Mouse (Mus musculus) limb, embryonic 14.5 days (tissue): ENCODE measurements at regions not wholly inside any gene's neighbourhood (a gene's known extent, or its start where the extent isn't known, plus 50 kb on each side); places are given as distances from the start of the nearest gene placed in this dataset.

Experiments used
- ATAC-seq: fragments of 200-750 bp; cut with Nextera tagmentation; 2 replicates; pipeline ENCODE4 v1.8.0; 2017; ENCODE audit warnings: low read depth, moderate number of reproducible peaks, moderate TSS enrichment; ENCODE audit not compliant: low FRiP score
- DNase-seq: peaks from one replicate; pipeline ENCODE4 v3.0.0-alpha.2; 2015; ENCODE audit warnings: low spot score
- H3K27ac ChIP-seq: fragments of 300-500 bp; sonication (generic); replicated peaks from 2 replicates; pipeline ENCODE4 v1.5.1; 2014; ENCODE audit warnings: low read depth, mild to moderate bottlenecking, low read length, moderate library complexity, mixed read lengths
- H3K27me3 ChIP-seq: fragments of 300-500 bp; sonication (generic); 2 replicates; pipeline ENCODE4 v1.6.1; 2014; ENCODE audit warnings: low read length, mixed read lengths; ENCODE audit not compliant: control insufficient read depth, insufficient read depth
- H3K36me3 ChIP-seq: fragments of 300-500 bp; sonication (generic); 2 replicates; pipeline ENCODE4 v1.6.1; 2014; ENCODE audit warnings: mild to moderate bottlenecking, low read length, moderate library complexity, mixed read lengths; ENCODE audit not compliant: control insufficient read depth, insufficient read depth
- H3K4me1 ChIP-seq: fragments of 300-500 bp; sonication (generic); 2 replicates; pipeline ENCODE4 v1.6.1; 2014; ENCODE audit warnings: antibody characterized with exemption, low read length, mixed read lengths; ENCODE audit not compliant: control insufficient read depth, insufficient read depth
- H3K4me2 ChIP-seq: fragments of 300-500 bp; sonication (generic); replicated peaks from 2 replicates; pipeline ENCODE4 v1.6.1; 2014; ENCODE audit warnings: low read depth, mild to moderate bottlenecking, low read length, moderate library complexity; ENCODE audit not compliant: severe bottlenecking
- H3K4me3 ChIP-seq: fragments of 300-500 bp; sonication (generic); replicated peaks from 2 replicates; pipeline ENCODE4 v1.5.1; 2014; ENCODE audit warnings: low read length
- H3K9ac ChIP-seq: fragments of 300-500 bp; sonication (generic); 2 replicates; pipeline ENCODE4 v1.6.1; 2014; ENCODE audit warnings: mild to moderate bottlenecking, low read depth, low read length, moderate library complexity; ENCODE audit not compliant: severe bottlenecking
- H3K9me3 ChIP-seq: fragments of 300-500 bp; sonication (generic); 2 replicates; pipeline ENCODE4 v1.6.1; 2016; ENCODE audit warnings: low read length; ENCODE audit not compliant: control insufficient read depth
- POLR2A ChIP-seq: fragments of 200-500 bp; IDR thresholded peaks from 2 replicates; pipeline ENCODE4 v1.8.0; 2012; ENCODE audit warnings: inconsistent platforms, mild to moderate bottlenecking, moderate library complexity, borderline replicate concordance; ENCODE audit not compliant: insufficient read depth, insufficient read length; ENCODE audit errors: extremely low read depth
- WGBS: fragments of 180-500 bp; shearing (Covaris S2); extraction: QIAGEN DNeasy Blood & Tissue Kit; methylation state at CpG from one replicate; pipeline ENCODE4 v1.1.7; 2014; 5-methylcytosine and 5-hydroxymethylcytosine counted together

DNA sequence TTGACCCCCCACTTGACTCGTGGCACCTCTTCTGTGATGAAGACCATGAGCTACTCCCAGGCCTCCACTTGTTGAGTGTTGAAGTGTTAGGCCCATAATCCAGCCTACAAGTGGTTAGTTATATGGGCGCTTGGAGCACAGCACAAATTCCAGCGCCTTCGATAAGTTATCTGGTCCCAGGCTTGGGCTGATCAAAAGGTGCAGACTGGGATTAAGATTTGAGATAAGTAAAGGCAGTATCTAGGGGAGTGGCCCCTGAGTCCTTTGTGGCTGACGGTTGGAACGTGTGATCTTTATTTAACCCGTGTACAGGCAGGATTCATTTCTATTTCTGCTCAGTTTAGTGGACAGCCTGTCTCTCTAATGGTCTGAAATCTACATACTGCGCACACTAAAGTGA is 210.7 kb upstream of the Hey2 start:
- H3K4me2 ChIP-seq: no peak overlapping the region
- no peak overlapping the region for H3K4me3 ChIP-seq
- 83% methylated on average over 8 of the region's 8 CpGs for WGBS
- DNase-seq (no peak), ATAC-seq (no peak)
- no peak for TF ChIP-seq POLR2A
- no peak overlapping the region for H3K9ac ChIP-seq
- H3K27ac ChIP-seq: no peak overlapping the region
- H3K4me1 ChIP-seq: no peaks in the 10 kb centered on the region
- no peaks in the 10 kb centered on the region for H3K9me3 ChIP-seq
- H3K36me3 ChIP-seq: no peaks in the 10 kb centered on the region
- no peaks in the 10 kb centered on the region for H3K27me3 ChIP-seq

GRCm38 (mm10) chr10:31051222-31051621 is 208.6 kb upstream of the Hey2 start:
- WGBS: 91% methylated on average over 1 of the region's 1 CpGs
- H3K36me3 ChIP-seq: no peaks in the 10 kb centered on the region
- H3K27ac ChIP-seq: no peak overlapping the region
- DNase-seq (no peak), ATAC-seq (no peak)
- TF ChIP-seq POLR2A: no peak
- H3K4me2 ChIP-seq: no peak overlapping the region
- no peak overlapping the region for H3K4me3 ChIP-seq
- H3K9me3 ChIP-seq: no peaks in the 10 kb centered on the region
- H3K27me3 ChIP-seq: no peaks in the 10 kb centered on the region
- H3K4me1 ChIP-seq: no peaks in the 10 kb centered on the region
- no peak overlapping the region for H3K9ac ChIP-seq

- Histone ChIP-seq H3K27me3 (no peaks in the 10 kb centered on the region), H3K4me3 (no peak overlapping the region), H3K9ac (no peak overlapping the region), H3K9me3 (no peaks in the 10 kb centered on the region), H3K36me3 (no peaks in the 10 kb centered on the region), H3K4me1 (no peaks in the 10 kb centered on the region), H3K4me2 (no peak overlapping the region), H3K27ac (no peak overlapping the region)
- 83% methylated on average over 2 of the region's 2 CpGs for WGBS
- ATAC-seq: no peak
- DNase-seq: no peak
- no peak for TF ChIP-seq POLR2A
Observed at GRCm38 (mm10) chr10:31049352-31049751, 206.8 kb upstream of the Hey2 start.

GRCm38 (mm10) chr10:31035611-31036010 is 193.0 kb upstream of the Hey2 start:
- Histone ChIP-seq H3K27me3 (no peaks in the 10 kb centered on the region), H3K4me1 (no peaks in the 10 kb centered on the region), H3K9me3 (no peaks in the 10 kb centered on the region), H3K4me3 (no peak overlapping the region), H3K27ac (no peak overlapping the region), H3K4me2 (no peak overlapping the region), H3K9ac (no peak overlapping the region), H3K36me3 (no peaks in the 10 kb centered on the region)
- ATAC-seq (no peak), DNase-seq (no peak)
- no peak for TF ChIP-seq POLR2A
- WGBS: 83% methylated on average over 4 of the region's 4 CpGs

DNA sequence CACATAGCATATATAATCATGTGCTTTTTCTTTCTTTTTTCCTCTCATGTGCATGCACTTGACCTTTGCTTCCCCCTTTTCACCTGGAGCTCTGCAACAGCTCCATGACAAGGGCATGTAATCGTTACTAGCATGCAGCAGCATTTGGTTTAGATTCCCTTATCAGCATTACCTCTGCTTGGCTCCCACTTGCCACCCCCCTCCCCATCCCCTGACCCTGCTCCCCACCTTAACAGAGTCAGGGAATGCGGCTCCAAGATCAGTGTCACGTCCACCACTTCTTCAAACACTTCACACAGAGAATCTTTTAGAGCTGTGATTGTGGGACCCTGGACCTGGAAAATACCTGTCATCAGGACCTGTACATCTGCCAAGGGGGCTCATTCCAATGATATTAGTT is 192.2 kb upstream of the Hey2 start:
- no peak for TF ChIP-seq POLR2A

DNA sequence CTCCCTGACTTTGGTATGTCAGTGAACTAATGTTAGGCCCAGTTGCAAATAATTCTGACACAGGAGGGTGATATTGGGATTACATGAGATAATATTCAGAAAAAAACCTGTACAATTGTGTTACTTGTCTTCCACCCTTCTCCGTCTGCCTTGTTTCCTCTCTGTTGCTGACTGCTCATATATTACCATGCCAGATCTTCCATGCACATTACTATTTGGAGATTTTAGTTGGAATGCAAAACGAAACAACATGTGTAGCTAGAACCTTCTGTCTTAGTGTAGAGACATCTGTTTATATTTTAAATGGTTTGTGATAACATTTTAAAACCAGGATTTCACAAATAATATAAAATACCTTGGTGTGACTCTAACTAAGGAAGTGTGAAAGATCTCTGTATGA is 188.1 kb upstream of the Hey2 start:
- no peak for TF ChIP-seq POLR2A

More for the DNA sequence above, 192.2 kb upstream of the Hey2 start:
- DNase-seq: no peak
- H3K27ac ChIP-seq: no peak overlapping the region
- no peak overlapping the region for H3K4me3 ChIP-seq
- ATAC-seq: no peak
- H3K27me3 ChIP-seq: no peaks in the 10 kb centered on the region
- H3K9ac ChIP-seq: no peak overlapping the region
- 46% methylated on average over 3 of the region's 3 CpGs for WGBS
- H3K4me1 ChIP-seq: no peaks in the 10 kb centered on the region
- no peaks in the 10 kb centered on the region for H3K36me3 ChIP-seq
- H3K4me2 ChIP-seq: no peak overlapping the region
- H3K9me3 ChIP-seq: no peaks in the 10 kb centered on the region

More for the DNA sequence above, 188.1 kb upstream of the Hey2 start:
- no peak overlapping the region for H3K4me2 ChIP-seq
- DNase-seq (no peak), ATAC-seq (no peak)
- H3K27ac ChIP-seq: no peak overlapping the region
- no peaks in the 10 kb centered on the region for H3K36me3 ChIP-seq
- no peaks in the 10 kb centered on the region for H3K27me3 ChIP-seq
- H3K9me3 ChIP-seq: no peaks in the 10 kb centered on the region
- 67% methylated on average over 2 of the region's 2 CpGs for WGBS
- no peak overlapping the region for H3K4me3 ChIP-seq
- no peaks in the 10 kb centered on the region for H3K4me1 ChIP-seq
- no peak overlapping the region for H3K9ac ChIP-seq
